Mouse (Mus musculus): ENCODE data around the gene Eps8l1. TPM values are rescaled to one million over a fixed set of nuclear protein-coding genes. Genes with fewer than 3 reads are reported as not detected.
"Not testable (repeated sequence)": the region's sequence is repeated elsewhere in the genome, so short reads cannot be mapped to it uniquely, and the experiment has no call there.

Eps8l1 gene
- 58.8 and 64.3 TPM in 2 replicates for total RNA-seq (2017)

GRCm38 (mm10) chr7:4460576-4461434, at the start of gene Eps8l1:
Gene Eps8l1 (plus strand): TSS chr7:4460674.
- ATAC-seq (ENCODE audit: extremely low read depth, insufficient number of reproducible peaks, low FRiP score, poor library complexity, severe bottlenecking), result peak; percentile 25; the same call in 1 of the 2 replicates

DNA sequence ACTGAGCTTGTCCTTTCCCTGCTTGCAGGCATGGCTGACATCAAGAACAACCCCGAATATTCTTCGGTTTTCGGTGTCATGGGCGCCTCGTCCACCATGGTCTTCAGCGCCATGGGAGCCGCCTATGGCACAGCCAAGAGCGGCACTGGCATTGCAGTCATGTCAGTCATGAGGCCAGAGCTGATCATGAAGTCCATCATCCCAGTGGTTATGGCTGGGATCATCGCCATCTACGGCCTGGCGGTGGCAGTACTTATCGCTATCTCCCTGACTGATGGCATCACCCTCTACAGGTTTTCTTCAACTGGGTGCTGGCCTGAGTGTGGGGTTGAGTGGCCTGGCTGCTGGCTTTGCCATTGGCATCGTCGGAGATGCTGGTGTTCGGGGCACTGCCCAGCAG, 48.1 kb upstream of the Eps8l1 start:
- not testable (repeated sequence) for ATAC-seq (ENCODE audit: extremely low read depth, insufficient number of reproducible peaks, low FRiP score, poor library complexity, severe bottlenecking)

DNA sequence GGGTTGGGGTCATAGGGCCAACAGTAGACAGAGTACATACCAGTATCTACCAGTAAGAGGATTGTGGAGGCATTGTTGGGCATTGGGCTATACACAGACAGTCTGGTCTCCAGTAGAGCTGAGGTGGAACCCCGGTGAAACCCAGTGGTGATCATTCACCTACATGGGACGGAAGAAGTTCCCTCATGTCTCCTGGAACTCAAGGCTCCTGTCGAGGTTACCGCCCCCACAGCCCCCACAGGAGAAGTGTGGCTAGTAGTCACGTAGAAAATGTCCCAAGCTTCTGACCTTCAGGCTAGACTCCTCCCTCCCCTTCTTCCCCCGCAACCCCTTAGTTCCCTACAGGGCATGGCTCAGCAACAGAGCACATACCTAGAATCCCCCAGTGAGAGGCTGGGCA, 40.8 kb upstream of the Eps8l1 start:
- no peak for ATAC-seq (ENCODE audit: extremely low read depth, insufficient number of reproducible peaks, low FRiP score, poor library complexity, severe bottlenecking)

- ATAC-seq (ENCODE audit: extremely low read depth, insufficient number of reproducible peaks, low FRiP score, poor library complexity, severe bottlenecking), result no peak
Measured at GRCm38 (mm10) chr7:4420230-4420629, 40.2 kb upstream of the Eps8l1 start.

GRCm38 (mm10) chr7:4427161-4427912, 33.1 kb upstream of the Eps8l1 start:
- ATAC-seq (ENCODE audit: extremely low read depth, insufficient number of reproducible peaks, low FRiP score, poor library complexity, severe bottlenecking), result peak; percentile 98

GRCm38 (mm10) chr7:4430246-4430844, 30.1 kb upstream of the Eps8l1 start:
- no peak for ATAC-seq (ENCODE audit: extremely low read depth, insufficient number of reproducible peaks, low FRiP score, poor library complexity, severe bottlenecking)

- peak; percentile 55 for ATAC-seq (ENCODE audit: extremely low read depth, insufficient number of reproducible peaks, low FRiP score, poor library complexity, severe bottlenecking)
Measured at GRCm38 (mm10) chr7:4431548-4431947, 28.9 kb upstream of the Eps8l1 start.

DNA sequence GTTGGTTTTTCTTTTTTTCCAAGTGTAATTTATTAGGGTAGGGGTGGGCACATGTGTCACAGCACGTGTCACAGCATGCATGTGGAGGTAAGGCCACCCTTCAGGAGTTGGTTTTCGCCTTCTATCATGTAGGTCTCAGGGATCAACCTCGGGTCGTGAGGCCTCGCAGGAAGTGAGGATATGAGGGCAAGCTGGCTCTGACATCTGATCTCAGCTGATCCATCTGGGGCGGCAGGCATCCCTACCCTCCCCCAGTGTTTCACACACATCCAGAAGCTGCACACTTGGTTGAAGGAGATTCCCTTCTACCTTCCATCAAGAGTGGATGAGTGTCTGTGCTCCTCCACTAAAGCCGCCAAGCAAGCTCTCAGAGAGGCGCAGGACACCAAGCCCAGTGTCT, 28.4 kb upstream of the Eps8l1 start:
- no peak for ATAC-seq (ENCODE audit: extremely low read depth, insufficient number of reproducible peaks, low FRiP score, poor library complexity, severe bottlenecking)

- no peak for ATAC-seq (ENCODE audit: extremely low read depth, insufficient number of reproducible peaks, low FRiP score, poor library complexity, severe bottlenecking)
Measured at GRCm38 (mm10) chr7:4437721-4438120, 22.8 kb upstream of the Eps8l1 start.

DNA sequence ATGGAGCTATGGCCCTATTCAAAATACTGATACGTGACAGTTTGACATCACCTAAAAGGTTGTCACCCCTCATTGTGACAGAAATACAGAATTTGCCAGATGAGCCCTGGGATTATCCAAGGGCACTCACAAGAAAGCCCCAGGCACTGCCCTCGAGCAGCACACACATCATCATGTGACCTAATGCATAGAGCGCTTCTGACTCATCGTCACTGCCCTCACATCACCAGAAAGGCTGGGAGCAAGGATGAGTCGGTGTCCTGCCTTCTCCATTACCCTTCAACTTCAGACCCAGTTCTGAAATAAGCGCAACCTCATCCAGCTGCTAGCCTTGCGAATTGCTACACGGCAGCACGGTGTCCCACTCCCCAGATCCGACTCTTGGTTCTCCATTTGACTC, 19.9 kb upstream of the Eps8l1 start:
- no peak for ATAC-seq (ENCODE audit: extremely low read depth, insufficient number of reproducible peaks, low FRiP score, poor library complexity, severe bottlenecking)

DNA sequence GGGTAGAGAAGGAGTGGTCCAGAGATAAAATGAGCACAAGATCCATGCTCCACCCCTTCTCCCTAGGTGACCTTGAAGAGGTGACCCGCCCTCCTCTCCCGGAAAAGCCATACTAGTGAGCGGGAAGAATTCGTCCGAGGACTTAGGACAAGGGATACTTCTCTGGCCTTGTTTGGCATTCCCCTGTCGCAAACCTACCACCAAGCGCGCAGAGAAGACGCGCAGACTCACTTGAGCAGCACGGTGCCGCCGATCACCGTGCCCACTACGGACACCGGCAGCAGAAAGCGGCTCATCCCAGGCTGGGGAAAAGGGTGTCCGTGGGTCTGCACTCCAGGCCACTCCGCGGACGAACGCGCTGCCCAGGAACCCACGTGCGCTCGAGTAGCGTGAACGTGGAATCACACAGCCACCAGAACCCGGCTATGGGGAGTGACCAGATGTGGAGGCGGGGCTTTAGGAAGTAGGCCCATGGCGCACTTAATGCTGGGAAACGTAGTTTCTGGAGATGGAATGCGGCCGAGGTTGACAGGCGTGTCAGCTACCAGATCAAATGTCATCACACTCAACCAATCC, 15.2 kb upstream of the Eps8l1 start, which contains the start of gene Rdh13:
Rdh13 (minus strand) TSS at position 434 of the 576 bp plus-strand sequence.
- peak; percentile 94 for ATAC-seq (ENCODE audit: extremely low read depth, insufficient number of reproducible peaks, low FRiP score, poor library complexity, severe bottlenecking)

GRCm38 (mm10) chr7:4447138-4447537, 13.3 kb upstream of the Eps8l1 start:
- ATAC-seq (ENCODE audit: extremely low read depth, insufficient number of reproducible peaks, low FRiP score, poor library complexity, severe bottlenecking), result no peak

DNA sequence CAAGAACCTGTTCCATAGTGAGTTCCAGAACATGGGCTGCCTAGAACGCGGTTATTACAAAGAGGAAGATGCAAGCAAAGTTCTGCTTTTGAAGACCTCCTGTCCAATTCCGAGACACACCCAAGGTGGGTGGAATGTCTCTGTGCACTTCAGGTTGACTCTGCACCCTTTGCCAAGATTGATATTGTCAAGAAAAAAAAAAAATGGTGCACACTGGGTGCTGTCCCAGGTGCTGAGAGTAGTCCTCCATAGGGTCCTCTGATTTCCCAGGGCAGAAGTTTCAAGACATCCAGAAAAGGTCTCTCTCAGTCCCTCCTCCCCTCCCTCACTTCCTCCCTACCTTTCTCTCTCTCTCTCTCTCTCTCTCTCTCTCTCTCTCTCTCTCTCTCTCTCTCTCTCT, 12.0 kb upstream of the Eps8l1 start:
- no peak for ATAC-seq (ENCODE audit: extremely low read depth, insufficient number of reproducible peaks, low FRiP score, poor library complexity, severe bottlenecking)

- ATAC-seq (ENCODE audit: extremely low read depth, insufficient number of reproducible peaks, low FRiP score, poor library complexity, severe bottlenecking), result no peak
Measured at GRCm38 (mm10) chr7:4449211-4449610, 11.3 kb upstream of the Eps8l1 start.

DNA sequence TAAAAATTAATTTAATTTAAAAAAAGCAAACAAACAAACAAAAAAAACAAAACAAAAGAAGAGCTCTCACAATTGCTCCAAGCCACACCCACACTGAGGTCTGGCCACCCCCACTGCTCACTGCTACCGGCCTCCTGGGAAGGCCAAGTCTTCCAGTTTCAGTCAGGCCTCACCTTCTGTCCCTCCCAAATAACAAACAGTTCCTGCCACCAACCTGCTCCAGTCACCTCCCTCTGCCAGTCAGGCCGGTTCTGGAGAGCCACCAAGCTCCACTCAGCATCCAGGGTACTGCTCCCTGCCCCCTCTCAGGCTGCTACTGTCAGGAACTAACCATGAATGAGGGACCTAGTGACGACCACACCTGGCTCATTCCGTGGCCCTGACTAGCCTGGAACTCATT, 7.8 kb upstream of the Eps8l1 start:
- ATAC-seq (ENCODE audit: extremely low read depth, insufficient number of reproducible peaks, low FRiP score, poor library complexity, severe bottlenecking), result no peak

GRCm38 (mm10) chr7:4464194-4464824, 3.8 kb downstream of the Eps8l1 start:
- peak; percentile 52 for ATAC-seq (ENCODE audit: extremely low read depth, insufficient number of reproducible peaks, low FRiP score, poor library complexity, severe bottlenecking)

- ATAC-seq (ENCODE audit: extremely low read depth, insufficient number of reproducible peaks, low FRiP score, poor library complexity, severe bottlenecking), result no peak
Measured at GRCm38 (mm10) chr7:4467801-4468200, 7.3 kb downstream of the Eps8l1 start.

DNA sequence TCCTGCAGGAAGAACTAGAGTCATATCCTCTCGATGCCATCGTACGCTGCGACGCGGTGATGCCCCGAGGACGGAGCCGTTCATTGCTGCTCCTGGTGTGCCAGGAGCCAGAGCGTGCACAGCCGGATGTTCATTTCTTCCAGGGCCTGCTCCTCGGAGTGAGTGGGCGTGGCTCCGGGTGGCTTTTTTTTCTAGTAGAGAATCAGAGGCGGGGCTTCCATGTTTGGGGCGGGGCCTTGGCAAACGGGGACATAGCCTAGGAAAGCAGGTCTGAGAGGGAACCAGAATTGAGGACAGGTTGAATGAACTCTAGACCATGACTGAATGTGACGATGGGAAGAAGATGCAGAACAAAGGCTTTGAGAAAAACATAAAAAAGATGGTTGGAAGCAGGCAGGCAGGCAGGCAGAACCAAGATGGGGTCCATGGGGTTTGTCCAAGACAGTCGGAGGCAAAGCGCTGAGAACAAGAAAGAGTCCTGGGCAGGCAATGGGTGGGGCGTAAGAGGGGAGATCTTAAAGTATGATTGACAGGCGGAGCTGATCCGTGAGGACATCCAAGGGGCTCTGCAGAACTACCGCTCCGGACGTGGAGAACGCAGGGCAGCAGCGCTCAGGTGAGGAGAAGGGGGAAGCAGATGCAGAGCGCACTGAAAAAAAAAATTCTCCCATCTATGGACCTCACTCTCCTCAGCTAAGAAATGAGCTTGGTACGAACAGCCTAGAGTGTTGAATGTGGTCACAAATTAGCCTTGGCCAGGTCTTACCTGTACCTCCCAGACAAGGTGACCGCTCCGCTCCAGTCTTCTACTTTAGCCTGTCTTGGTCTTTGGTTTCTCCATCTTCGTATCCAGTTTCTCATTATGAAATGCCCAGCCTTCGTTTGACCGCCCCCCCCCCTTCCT, 10.1 kb downstream of the Eps8l1 start:
- no peak for ATAC-seq (ENCODE audit: extremely low read depth, insufficient number of reproducible peaks, low FRiP score, poor library complexity, severe bottlenecking)

All from neutrophil, adult 5-6 weeks (primary cell).